ENCODE assay signal across 11 mouse cellular contexts in genomic region chr5:66174160-66174837, GRCm38 (mm10). TPM values are rescaled to one million over a fixed set of nuclear protein-coding genes. Genes with fewer than 3 reads are reported as not detected.
A peak's percentile ranks its signal among the peaks of the same experiment; 100 is the strongest.
DNase-seq lines count a peak whose midpoint lies in the region; ATAC-seq lines count a peak whose summit lies in the region.
"Had no signal": no experiment of that assay in that cellular context is flagged by ENCODE, and none has a peak within 500 bp of the region (broad histone marks: within the 10 kb centered on the region; RNA-seq: fewer than 3 reads in every experiment).

No protein-coding gene starts in this region.

- H3K27ac ChIP-seq in hindbrain, embryonic 14.5 days: peak overlapping the region; percentile 60
- H3K27ac ChIP-seq: layer of hippocampus, adult 2 months; neural tube, embryonic 12.5 days had no signal

- no peak overlapping the region for H3K9ac ChIP-seq in hindbrain, embryonic 14.5 days
- H3K9ac ChIP-seq: heart, embryonic 12.5 days; neural tube, embryonic 12.5 days had no signal

- no peaks in the 10 kb centered on the region for H3K4me1 ChIP-seq in hindbrain, embryonic 14.5 days (replicated peaks; ENCODE audit: control insufficient read depth, insufficient read depth, low read length)
- H3K4me1 ChIP-seq: neural tube, embryonic 12.5 days had no signal

- DNase-seq in embryo, embryonic 10.5 days (ENCODE audit: low spot score): peak; percentile 11
- no peak for DNase-seq in embryo, embryonic 10 days (ENCODE audit: low spot score)
- peak; percentile 6 for DNase-seq in right cerebral cortex, postnatal 4 days
- DNase-seq in right cerebral cortex, adult 2 months (ENCODE audit: low spot score in 2 of 2): no peak
- DNase-seq in hindbrain, embryonic 14.5 days (ENCODE audit: low spot score): peak; percentile 52
- DNase-seq in retina, postnatal 1 day: peak; percentile 72
- DNase-seq in gastrocnemius, adult 8-10 months (ENCODE audit: low spot score in 2 of 2): no peak
- DNase-seq in heart, postnatal 4 days: no peak

- no peaks in the 10 kb centered on the region for H3K27me3 ChIP-seq in hindbrain, embryonic 14.5 days (ENCODE audit: control insufficient read depth, insufficient read depth, low read length)
- H3K27me3 ChIP-seq: heart, embryonic 12.5 days; neural tube, embryonic 12.5 days had no signal

- WGBS in hindbrain, embryonic 14.5 days: 45% methylated on average over 23 of the region's 23 CpGs

- H3K4me3 ChIP-seq in hindbrain, embryonic 14.5 days (replicated peaks; ENCODE audit: low read length): no peak overlapping the region
- H3K4me3 ChIP-seq: heart, embryonic 12.5 days; layer of hippocampus, adult 2 months; neural tube, embryonic 12.5 days had no signal

- ATAC-seq in hindbrain, embryonic 14.5 days (ENCODE audit: low FRiP score): peak; percentile 69; the same call in 1 of the 2 replicates

- no peaks in the 10 kb centered on the region for H3K36me3 ChIP-seq in hindbrain, embryonic 14.5 days (replicated peaks; ENCODE audit: control insufficient read depth, insufficient read depth)
- H3K36me3 ChIP-seq: heart, embryonic 12.5 days; neural tube, embryonic 12.5 days had no signal

- no peaks in the 10 kb centered on the region for H3K9me3 ChIP-seq in hindbrain, embryonic 14.5 days (ENCODE audit: control insufficient read depth, low read length)
- H3K9me3 ChIP-seq: neural tube, embryonic 12.5 days had no signal

- H3K4me2 ChIP-seq in hindbrain, embryonic 14.5 days (replicated peaks): peak overlapping the region; percentile 21; the same call in 1 of the 2 replicates
- H3K4me2 ChIP-seq: heart, embryonic 12.5 days; neural tube, embryonic 12.5 days had no signal

RNA-seq across cellular contexts. Expression of gene Rbm47, which starts 1.4 kb away (rescaled TPM):
- 4.7 and 7.3 TPM in 2 replicates for polyA plus RNA-seq in hindbrain, embryonic 14.5 days (2014; fragmentation: Nextera tagmentation; extraction: Ambion mirVana)
- 1 to 10 TPM in 1 of 4 experiments, under 1 TPM in 3; 0.27 to 1.8 (median 0.63) TPM for total RNA-seq in gastrocnemius, adult 8-10 months (2022)
- 1 to 10 TPM; 1.8 to 2.9 TPM for total RNA-seq in heart, postnatal 4 days (2021)

Comparison
In these comparisons a context has a peak if more than half of its experiments do, and no peak if none do; other contexts are left out.
1. DNase-seq: peak in embryo, embryonic 10.5 days (single experiment), right cerebral cortex, postnatal 4 days (single experiment), hindbrain, embryonic 14.5 days (single experiment) and retina, postnatal 1 day (single experiment); none in embryo, embryonic 10 days (single experiment), right cerebral cortex, adult 2 months (0 of 2), gastrocnemius, adult 8-10 months (0 of 2) and heart, postnatal 4 days (single experiment).